Mouse (Mus musculus) lung, postnatal 0 days (tissue): ENCODE measurements at regions not wholly inside any gene's neighbourhood (a gene's known extent, or its start where the extent isn't known, plus 50 kb on each side); places are given as distances from the start of the nearest gene placed in this dataset.

Experiments
- CTCF ChIP-seq: IDR thresholded peaks from 2 replicates; pipeline ENCODE4 v1.5.1; 2016; ENCODE audit warnings: antibody characterized with exemption, mild to moderate bottlenecking
- EP300 ChIP-seq: IDR thresholded peaks from 2 replicates; pipeline ENCODE4 v1.6.1; 2016; ENCODE audit warnings: antibody characterized with exemption, mild to moderate bottlenecking, control low read depth

- no peak for TF ChIP-seq CTCF
- TF ChIP-seq EP300 = no peak
Measured at GRCm38 (mm10) chr14:33794262-33794661, 129.1 kb upstream of the Gdf10 start.
